Mouse (Mus musculus) olfactory bulb, adult 2 months (tissue): ENCODE data around the gene Trappc3.

Experiments
- CTCF ChIP-seq: fragments of 200-500 bp; IDR thresholded peaks from 2 replicates; pipeline ENCODE4 v1.5.1; 2012; ENCODE audit warnings: low read depth, mild to moderate bottlenecking, low read length, moderate library complexity; ENCODE audit not compliant: insufficient read depth
- POLR2A ChIP-seq: fragments of 200-500 bp; IDR thresholded peaks from 2 replicates; pipeline ENCODE4 v1.6.1; 2012; ENCODE audit warnings: mild to moderate bottlenecking, low read depth, low read length, moderate library complexity; ENCODE audit not compliant: insufficient read depth

GRCm38 (mm10) chr4:126314393-126314792, 52.3 kb downstream of the Trappc3 start:
- TF ChIP-seq CTCF, result no peak
- TF ChIP-seq POLR2A, result no peak
